Mouse (Mus musculus): Measurements from ENCODE around the gene Gga2. TPM values are rescaled to one million over a fixed set of nuclear protein-coding genes. Genes with fewer than 3 reads are reported as not detected.

Gga2 gene
- polyA plus RNA-seq, 1 experiment: 123 TPM

DNA sequence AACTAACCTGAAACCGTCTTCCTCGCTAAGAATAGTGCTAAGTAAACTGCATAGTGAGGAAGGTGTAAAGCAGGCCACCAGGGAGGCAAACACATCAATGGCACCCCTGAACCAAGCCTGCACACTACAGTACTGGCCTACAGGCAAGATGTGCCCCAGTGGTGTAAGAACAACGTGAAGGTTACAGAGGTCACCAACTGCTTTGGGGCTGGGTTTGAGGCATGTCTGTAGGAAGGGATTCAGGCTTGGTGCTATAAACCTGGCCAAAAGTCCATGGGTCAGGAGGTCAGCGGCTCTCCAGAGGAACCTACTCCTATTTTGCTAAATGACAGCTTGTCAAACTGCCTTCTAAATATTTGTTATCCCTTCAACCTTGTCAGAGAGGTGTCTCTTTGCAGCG lies 35.6 kb upstream of the Gga2 start:
- no peaks in the 10 kb centered on the region for H3K4me1 ChIP-seq (ENCODE audit: control insufficient read depth, insufficient read depth, low read length)
- no peaks in the 10 kb centered on the region for H3K9me3 ChIP-seq (replicated peaks; ENCODE audit: control insufficient read depth, insufficient read depth, low read length, poor library complexity, severe bottlenecking)
- no peak overlapping the region for H3K27ac ChIP-seq (ENCODE audit: insufficient read depth, low read length)
- H3K4me3 ChIP-seq (ENCODE audit: low read depth, low read length): no peak overlapping the region
- no peak for TF ChIP-seq EP300 (IDR thresholded peaks at IDR 0.05; ENCODE audit: insufficient read depth, low read depth, low read length)
- no peak for TF ChIP-seq CTCF (IDR thresholded peaks at IDR 0.05; ENCODE audit: low read depth, low read length)
- no peak for TF ChIP-seq POLR2A (IDR thresholded peaks at IDR 0.05; ENCODE audit: insufficient read depth, low read length)
- peaks cover 27% of the 10 kb centered on the region for H3K36me3 ChIP-seq (ENCODE audit: control insufficient read depth, insufficient read depth, low read length, poor library complexity, severe bottlenecking)
- no peak overlapping the region for H3K9ac ChIP-seq (ENCODE audit: low read depth, poor library complexity, severe bottlenecking)
- H3K27me3 ChIP-seq (ENCODE audit: control insufficient read depth, insufficient read depth, low read length, poor library complexity, severe bottlenecking): no peaks in the 10 kb centered on the region

DNA sequence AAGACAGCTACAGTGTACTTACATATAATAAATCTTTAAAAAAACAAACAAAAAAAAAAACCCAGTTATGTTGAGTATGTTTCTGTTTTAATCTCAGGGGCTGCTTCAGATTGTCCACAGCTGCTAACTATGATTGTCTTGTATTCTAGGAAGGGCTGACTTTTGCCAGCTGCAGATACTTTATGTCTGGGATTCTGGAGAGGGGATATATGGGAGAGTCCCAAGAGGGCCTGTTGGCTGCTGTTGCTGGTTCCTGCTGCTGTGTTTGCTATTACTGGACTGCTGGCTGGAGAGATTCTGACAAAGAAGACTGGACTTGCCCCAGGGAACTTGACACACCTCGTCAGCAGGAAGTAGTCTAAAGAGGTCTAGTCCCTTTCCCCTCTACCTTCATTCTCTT lies 29.8 kb upstream of the Gga2 start:
- Histone ChIP-seq H3K36me3 (ENCODE audit: control insufficient read depth, insufficient read depth, low read length, poor library complexity, severe bottlenecking) (peaks cover 49% of the 10 kb centered on the region), H3K4me3 (ENCODE audit: low read depth, low read length) (no peak overlapping the region), H3K27ac (ENCODE audit: insufficient read depth, low read length) (peak overlapping the region; percentile 65), H3K4me1 (ENCODE audit: control insufficient read depth, insufficient read depth, low read length) (no peaks in the 10 kb centered on the region), H3K27me3 (ENCODE audit: control insufficient read depth, insufficient read depth, low read length, poor library complexity, severe bottlenecking) (no peaks in the 10 kb centered on the region), H3K9ac (ENCODE audit: low read depth, poor library complexity, severe bottlenecking) (0 out of 2 replicates have a peak overlapping the region, but pooled peaks have one; percentile 40), H3K9me3 (replicated peaks; ENCODE audit: control insufficient read depth, insufficient read depth, low read length, poor library complexity, severe bottlenecking) (no peaks in the 10 kb centered on the region)
- TF ChIP-seq POLR2A (IDR thresholded peaks at IDR 0.05; ENCODE audit: insufficient read depth, low read length): no peak
- no peak for TF ChIP-seq CTCF (IDR thresholded peaks at IDR 0.05; ENCODE audit: low read depth, low read length)
- no peak for TF ChIP-seq EP300 (IDR thresholded peaks at IDR 0.05; ENCODE audit: insufficient read depth, low read depth, low read length)

DNA sequence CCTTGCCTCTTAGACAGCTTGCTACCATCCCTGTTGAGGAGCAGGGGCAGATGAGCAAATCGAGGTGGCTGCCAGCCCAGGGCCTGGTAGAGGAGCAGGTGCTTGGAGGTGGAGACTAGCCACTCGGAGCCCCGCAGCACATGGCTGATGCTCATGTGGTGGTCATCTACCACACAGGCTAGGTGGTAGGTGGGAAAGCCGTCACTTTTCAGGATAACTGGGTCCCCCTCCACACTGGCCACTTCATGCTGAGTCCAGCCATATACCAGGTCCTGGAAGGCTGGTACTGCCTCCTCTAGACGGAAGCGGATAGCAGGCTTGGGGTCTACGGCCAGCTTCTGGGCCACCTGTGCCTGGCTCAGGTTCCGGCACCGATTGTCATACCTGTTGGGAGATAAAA lies 27.2 kb upstream of the Gga2 start:
- H3K4me1 ChIP-seq (ENCODE audit: control insufficient read depth, insufficient read depth, low read length): no peaks in the 10 kb centered on the region
- H3K27me3 ChIP-seq (ENCODE audit: control insufficient read depth, insufficient read depth, low read length, poor library complexity, severe bottlenecking): no peaks in the 10 kb centered on the region
- H3K4me3 ChIP-seq (ENCODE audit: low read depth, low read length): no peak overlapping the region
- TF ChIP-seq EP300 (IDR thresholded peaks at IDR 0.05; ENCODE audit: insufficient read depth, low read depth, low read length): no peak
- no peak for TF ChIP-seq CTCF (IDR thresholded peaks at IDR 0.05; ENCODE audit: low read depth, low read length)
- H3K9me3 ChIP-seq (replicated peaks; ENCODE audit: control insufficient read depth, insufficient read depth, low read length, poor library complexity, severe bottlenecking): no peaks in the 10 kb centered on the region
- H3K9ac ChIP-seq (ENCODE audit: low read depth, poor library complexity, severe bottlenecking): no peak overlapping the region
- peaks cover 31% of the 10 kb centered on the region for H3K36me3 ChIP-seq (ENCODE audit: control insufficient read depth, insufficient read depth, low read length, poor library complexity, severe bottlenecking)
- no peak overlapping the region for H3K27ac ChIP-seq (ENCODE audit: insufficient read depth, low read length)

DNA sequence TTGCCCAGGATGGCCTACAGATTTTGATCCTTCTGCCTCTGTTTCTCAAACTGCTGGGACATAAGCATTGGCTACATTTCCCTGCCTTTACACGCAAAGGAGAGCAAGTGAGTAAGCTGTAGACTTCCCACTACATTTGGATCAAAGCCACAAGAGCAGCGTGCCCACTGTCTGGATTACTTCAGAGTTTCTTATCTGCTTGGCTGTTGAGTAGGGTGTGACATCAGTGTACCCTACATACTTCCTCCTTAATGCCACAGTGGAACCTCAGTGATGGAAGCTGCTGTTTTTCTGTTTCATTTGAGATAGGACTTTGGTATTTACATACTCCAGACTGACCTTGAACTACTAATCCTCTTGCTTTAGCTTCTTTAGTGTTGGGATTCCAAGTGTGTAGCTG lies 25.8 kb upstream of the Gga2 start:
- no peak overlapping the region for H3K4me3 ChIP-seq (ENCODE audit: low read depth, low read length)
- no peak overlapping the region for H3K27ac ChIP-seq (ENCODE audit: insufficient read depth, low read length)
- H3K9me3 ChIP-seq (replicated peaks; ENCODE audit: control insufficient read depth, insufficient read depth, low read length, poor library complexity, severe bottlenecking): no peaks in the 10 kb centered on the region
- no peak for TF ChIP-seq CTCF (IDR thresholded peaks at IDR 0.05; ENCODE audit: low read depth, low read length)
- TF ChIP-seq EP300 (IDR thresholded peaks at IDR 0.05; ENCODE audit: insufficient read depth, low read depth, low read length): no peak
- TF ChIP-seq POLR2A (IDR thresholded peaks at IDR 0.05; ENCODE audit: insufficient read depth, low read length): no peak
- peaks cover 29% of the 10 kb centered on the region for H3K36me3 ChIP-seq (ENCODE audit: control insufficient read depth, insufficient read depth, low read length, poor library complexity, severe bottlenecking)
- no peak overlapping the region for H3K9ac ChIP-seq (ENCODE audit: low read depth, poor library complexity, severe bottlenecking)
- no peaks in the 10 kb centered on the region for H3K4me1 ChIP-seq (ENCODE audit: control insufficient read depth, insufficient read depth, low read length)
- no peaks in the 10 kb centered on the region for H3K27me3 ChIP-seq (ENCODE audit: control insufficient read depth, insufficient read depth, low read length, poor library complexity, severe bottlenecking)

DNA sequence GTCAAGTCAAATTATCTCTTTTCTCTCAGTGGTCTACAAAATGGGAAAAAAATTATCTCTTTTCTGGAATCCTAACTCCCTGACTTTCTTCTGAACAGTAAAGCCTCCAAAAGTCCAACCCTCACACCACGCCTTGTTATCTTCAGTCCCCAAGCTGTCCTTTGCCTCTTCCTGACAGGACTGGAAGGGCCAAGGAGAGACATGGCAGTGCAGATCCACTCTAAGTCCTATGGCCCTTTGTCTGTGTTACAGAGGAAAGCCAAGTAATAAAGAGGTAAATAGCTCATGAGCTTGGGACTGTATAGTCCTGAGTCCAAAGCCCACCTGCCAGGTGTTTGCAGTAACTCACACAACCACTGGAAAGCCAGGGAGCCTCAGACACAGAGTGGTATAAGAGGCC lies 24.7 kb upstream of the Gga2 start:
- no peaks in the 10 kb centered on the region for H3K4me1 ChIP-seq (ENCODE audit: control insufficient read depth, insufficient read depth, low read length)
- H3K9ac ChIP-seq (ENCODE audit: low read depth, poor library complexity, severe bottlenecking): no peak overlapping the region
- TF ChIP-seq POLR2A (IDR thresholded peaks at IDR 0.05; ENCODE audit: insufficient read depth, low read length): no peak
- no peak for TF ChIP-seq CTCF (IDR thresholded peaks at IDR 0.05; ENCODE audit: low read depth, low read length)
- no peak for TF ChIP-seq EP300 (IDR thresholded peaks at IDR 0.05; ENCODE audit: insufficient read depth, low read depth, low read length)
- no peak overlapping the region for H3K4me3 ChIP-seq (ENCODE audit: low read depth, low read length)
- no peaks in the 10 kb centered on the region for H3K27me3 ChIP-seq (ENCODE audit: control insufficient read depth, insufficient read depth, low read length, poor library complexity, severe bottlenecking)
- no peak overlapping the region for H3K27ac ChIP-seq (ENCODE audit: insufficient read depth, low read length)
- H3K9me3 ChIP-seq (replicated peaks; ENCODE audit: control insufficient read depth, insufficient read depth, low read length, poor library complexity, severe bottlenecking): no peaks in the 10 kb centered on the region
- peaks cover 30% of the 10 kb centered on the region for H3K36me3 ChIP-seq (ENCODE audit: control insufficient read depth, insufficient read depth, low read length, poor library complexity, severe bottlenecking)

DNA sequence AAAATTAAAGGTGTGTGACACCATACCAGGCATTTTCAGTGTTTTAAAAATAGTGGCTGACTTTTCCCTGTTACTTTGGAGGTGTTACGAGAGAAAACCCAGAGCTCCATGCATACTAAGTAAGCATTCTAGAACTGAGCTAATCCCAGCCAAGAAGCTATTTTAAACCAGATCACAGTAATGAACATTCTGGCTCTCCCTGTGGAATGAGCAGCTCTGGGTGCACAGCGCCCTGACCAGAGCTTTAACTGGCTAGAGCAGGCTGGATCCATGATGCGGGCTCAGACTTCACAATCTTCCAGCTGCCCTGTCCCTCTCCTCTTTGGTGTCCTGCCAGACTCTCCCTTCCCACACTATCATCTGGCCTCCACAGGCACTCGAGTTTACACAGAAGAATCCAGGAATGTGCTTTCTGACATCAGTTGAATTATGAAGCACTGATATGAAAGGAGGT lies 24.2 kb upstream of the Gga2 start:
- H3K4me3 ChIP-seq (ENCODE audit: low read depth, low read length): no peak overlapping the region
- H3K27me3 ChIP-seq (ENCODE audit: control insufficient read depth, insufficient read depth, low read length, poor library complexity, severe bottlenecking): no peaks in the 10 kb centered on the region
- H3K36me3 ChIP-seq (ENCODE audit: control insufficient read depth, insufficient read depth, low read length, poor library complexity, severe bottlenecking): peaks cover 31% of the 10 kb centered on the region
- TF ChIP-seq POLR2A (IDR thresholded peaks at IDR 0.05; ENCODE audit: insufficient read depth, low read length) (no peak), EP300 (IDR thresholded peaks at IDR 0.05; ENCODE audit: insufficient read depth, low read depth, low read length) (no peak), CTCF (IDR thresholded peaks at IDR 0.05; ENCODE audit: low read depth, low read length) (no peak)
- no peak overlapping the region for H3K9ac ChIP-seq (ENCODE audit: low read depth, poor library complexity, severe bottlenecking)
- no peaks in the 10 kb centered on the region for H3K9me3 ChIP-seq (replicated peaks; ENCODE audit: control insufficient read depth, insufficient read depth, low read length, poor library complexity, severe bottlenecking)
- no peak overlapping the region for H3K27ac ChIP-seq (ENCODE audit: insufficient read depth, low read length)
- no peaks in the 10 kb centered on the region for H3K4me1 ChIP-seq (ENCODE audit: control insufficient read depth, insufficient read depth, low read length)

All from ES-Bruce4 (cell line).